Mouse (Mus musculus): ENCODE measurements around the gene Tgm7. TPM values are rescaled to one million over a fixed set of nuclear protein-coding genes. Genes with fewer than 3 reads are reported as not detected.

The Tgm7 gene
- total and polyA plus RNA-seq, 3 experiments, result not detected

- dilution Hi-C loops (cut with MboI; ENCODE audit: extremely low pct_ligation_motif_present, extremely low pct_unique_long_range_greater_than_20kb, low sequenced_read_pairs) (no loop called here), in situ Hi-C loops (cut with MboI; ENCODE audit: low pct_ligation_motif_present, low pct_unique_long_range_greater_than_20kb, low sequenced_read_pairs) (no loop called here)
- Histone ChIP-seq H3K27ac (ENCODE audit: insufficient read depth, low read depth) (no peak overlapping the region), H3K9me3 (replicated peaks; ENCODE audit: low read length) (no peaks in the 10 kb centered on the region), H3K4me3 (replicated peaks in 1 of 3; ENCODE audit: low read depth in 2 of 3, low read length in 2 of 3, poor library complexity in 1 of 3) (no peak overlapping the region), H3K4me2 (ENCODE audit: insufficient read depth, low read depth, poor library complexity, severe bottlenecking) (no peak overlapping the region), H3K79me2 (replicated peaks; ENCODE audit: control insufficient read depth, extremely low read depth, insufficient read depth, poor library complexity, severe bottlenecking) (no peaks in the 10 kb centered on the region), H3K36me3 (replicated peaks in 1 of 2; ENCODE audit: control insufficient read depth in 1 of 2, insufficient read depth in 1 of 2, low read length in 1 of 2) (no peaks in the 10 kb centered on the region), H3K4me1 (ENCODE audit: control insufficient read depth in 1 of 2, insufficient read depth in 2 of 2) (peaks cover 0 to 2% of the 10 kb centered on the region in 2 experiments; a peak in 1 of 4 replicates), H3K9ac (ENCODE audit: insufficient read depth, low read depth) (no peak overlapping the region), H3K27me3 (replicated peaks) (peaks cover 10% of the 10 kb centered on the region)
- DNase-seq (ENCODE audit: extremely low read depth), result no peak
- TF ChIP-seq ZC3H11A (IDR thresholded peaks at IDR 0.05; ENCODE audit: low read depth, low read length) (no peak), SMC3 (IDR thresholded peaks at IDR 0.05; ENCODE audit: low read depth, low read length) (no peak), MYC (IDR thresholded peaks at IDR 0.05; ENCODE audit: low read depth, low read length) (no peak), PAX5 (IDR thresholded peaks at IDR 0.05; ENCODE audit: low read length) (no peak), JUN (IDR thresholded peaks at IDR 0.05; ENCODE audit: insufficient read depth, low read depth, low read length) (no peak), CTCF (conservative IDR thresholded peaks at IDR 0.05 in 1 of 2, IDR thresholded peaks at IDR 0.05 in 1 of 2; ENCODE audit: low read depth in 2 of 2, low read length in 2 of 2) (no peak), MAX (IDR thresholded peaks at IDR 0.05; ENCODE audit: low read length) (no peak), GABPA (IDR thresholded peaks at IDR 0.05; ENCODE audit: insufficient replicate concordance, low read depth, low read length) (no peak), CHD1 (IDR thresholded peaks at IDR 0.05; ENCODE audit: low read depth, low read length) (no peak), MAZ (IDR thresholded peaks at IDR 0.05; ENCODE audit: low read depth, low read length) (no peak), E2F4 (IDR thresholded peaks at IDR 0.05; ENCODE audit: insufficient replicate concordance, low read depth, low read length) (no peak), RCOR1 (conservative IDR thresholded peaks at IDR 0.05; ENCODE audit: low read depth, low read length) (no peak), NRF1 (IDR thresholded peaks at IDR 0.05; ENCODE audit: low read depth, low read length) (no peak), KAT2A (IDR thresholded peaks at IDR 0.05; ENCODE audit: insufficient replicate concordance, low read length) (no peak), BHLHE40 (IDR thresholded peaks at IDR 0.05; ENCODE audit: low read depth, low read length) (no peak), SIN3A (IDR thresholded peaks at IDR 0.05; ENCODE audit: low read length) (no peak), ZKSCAN1 (IDR thresholded peaks at IDR 0.05; ENCODE audit: borderline replicate concordance, low read depth, low read length) (no peak), RAD21 (IDR thresholded peaks at IDR 0.05; ENCODE audit: low read depth, low read length) (no peak)
Measured at GRCm38 (mm10) chr2:121057997-121058396, 51.6 kb downstream of the Tgm7 start.

GRCm38 (mm10) chr2:121055915-121056314, 53.7 kb downstream of the Tgm7 start:
- Histone ChIP-seq H3K27me3 (replicated peaks) (peaks cover 6% of the 10 kb centered on the region), H3K9ac (ENCODE audit: insufficient read depth, low read depth) (no peak overlapping the region), H3K4me2 (ENCODE audit: insufficient read depth, low read depth, poor library complexity, severe bottlenecking) (no peak overlapping the region), H3K4me3 (replicated peaks in 1 of 3; ENCODE audit: low read depth in 2 of 3, low read length in 2 of 3, poor library complexity in 1 of 3) (no peak overlapping the region), H3K4me1 (ENCODE audit: control insufficient read depth in 1 of 2, insufficient read depth in 2 of 2) (peaks cover 0 to 2% of the 10 kb centered on the region in 2 experiments; a peak in 1 of 4 replicates), H3K79me2 (replicated peaks; ENCODE audit: control insufficient read depth, extremely low read depth, insufficient read depth, poor library complexity, severe bottlenecking) (no peaks in the 10 kb centered on the region), H3K36me3 (replicated peaks in 1 of 2; ENCODE audit: control insufficient read depth in 1 of 2, insufficient read depth in 1 of 2, low read length in 1 of 2) (no peaks in the 10 kb centered on the region), H3K9me3 (replicated peaks; ENCODE audit: low read length) (no peaks in the 10 kb centered on the region), H3K27ac (ENCODE audit: insufficient read depth, low read depth) (no peak overlapping the region)
- dilution Hi-C loops (cut with MboI; ENCODE audit: extremely low pct_ligation_motif_present, extremely low pct_unique_long_range_greater_than_20kb, low sequenced_read_pairs), result no loop called here
- no peak for TF ChIP-seq USF1 (IDR thresholded peaks at IDR 0.05; ENCODE audit: low read depth, low read length)
- no peak for TF ChIP-seq GABPA (IDR thresholded peaks at IDR 0.05; ENCODE audit: insufficient replicate concordance, low read depth, low read length)
- TF ChIP-seq E2F4 (IDR thresholded peaks at IDR 0.05; ENCODE audit: insufficient replicate concordance, low read depth, low read length), result no peak
- in situ Hi-C loops (cut with MboI; ENCODE audit: low pct_ligation_motif_present, low pct_unique_long_range_greater_than_20kb, low sequenced_read_pairs), result no loop called here
- DNase-seq (ENCODE audit: extremely low read depth), result no peak
